Mouse (Mus musculus): ENCODE measurements at regions not wholly inside any gene's neighbourhood (a gene's known extent, or its start where the extent isn't known, plus 50 kb on each side); places are given as distances from the start of the nearest gene placed in this dataset.

- no peak for ATAC-seq (replicated peaks in 1 of 2; ENCODE audit: insufficient read depth in 1 of 2, low FRiP score in 2 of 2, low TSS enrichment in 1 of 2, low read depth in 1 of 2, poor library complexity in 2 of 2, severe bottlenecking in 2 of 2)
Observed at GRCm38 (mm10) chr11:64369516-64369915, 65.6 kb upstream of the Hs3st3a1 start.

DNA sequence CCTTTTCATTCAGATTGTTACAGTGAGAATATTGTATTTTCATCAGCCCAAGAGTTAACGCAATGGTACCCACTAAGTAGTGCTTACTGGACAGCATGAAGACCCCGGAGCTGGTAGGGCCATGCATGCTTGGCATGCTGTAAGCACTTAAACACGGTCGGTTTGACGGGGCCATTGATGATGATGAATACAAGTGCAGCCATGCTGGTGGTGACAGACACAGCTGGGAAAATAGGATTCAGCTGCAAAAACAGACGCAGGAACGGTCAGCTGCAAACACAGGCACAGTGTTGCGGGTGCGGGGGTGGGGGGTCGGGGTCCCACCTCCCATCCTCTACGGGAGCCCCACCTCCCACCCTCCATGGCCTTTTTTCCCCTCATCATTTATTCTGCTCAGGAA lies 99.7 kb upstream of the Hs3st3a1 start:
- ATAC-seq (replicated peaks in 1 of 2; ENCODE audit: insufficient read depth in 1 of 2, low FRiP score in 2 of 2, low TSS enrichment in 1 of 2, low read depth in 1 of 2, poor library complexity in 2 of 2, severe bottlenecking in 2 of 2) = no peak

DNA sequence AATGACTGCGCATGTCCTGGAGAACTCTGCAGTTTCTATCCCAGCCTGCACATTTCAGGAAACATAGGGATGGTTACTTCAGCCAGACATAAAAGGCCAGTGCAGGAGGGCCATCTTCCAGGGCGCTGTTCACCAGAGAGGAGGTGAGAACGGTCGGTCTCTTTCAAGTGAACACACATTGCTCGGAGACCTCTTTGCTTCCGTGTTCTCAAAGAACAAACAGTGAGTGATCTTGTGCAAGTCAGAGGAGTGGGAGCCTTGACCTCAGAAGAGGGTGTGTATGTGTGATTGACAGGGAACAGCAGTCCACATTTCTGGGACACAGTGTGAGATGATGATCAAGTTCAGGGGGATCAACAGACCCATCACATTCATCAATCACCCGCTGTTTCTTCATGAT lies 102.7 kb upstream of the Hs3st3a1 start:
- no peak for ATAC-seq (replicated peaks in 1 of 2; ENCODE audit: insufficient read depth in 1 of 2, low FRiP score in 2 of 2, low TSS enrichment in 1 of 2, low read depth in 1 of 2, poor library complexity in 2 of 2, severe bottlenecking in 2 of 2)

GRCm38 (mm10) chr11:64331811-64332210 lies 103.3 kb upstream of the Hs3st3a1 start:
- ATAC-seq (replicated peaks in 1 of 2; ENCODE audit: insufficient read depth in 1 of 2, low FRiP score in 2 of 2, low TSS enrichment in 1 of 2, low read depth in 1 of 2, poor library complexity in 2 of 2, severe bottlenecking in 2 of 2) = no peak

- ATAC-seq (replicated peaks in 1 of 2; ENCODE audit: insufficient read depth in 1 of 2, low FRiP score in 2 of 2, low TSS enrichment in 1 of 2, low read depth in 1 of 2, poor library complexity in 2 of 2, severe bottlenecking in 2 of 2) = peak; percentile 77 to 85
Observed at GRCm38 (mm10) chr11:64329129-64329528, 106.0 kb upstream of the Hs3st3a1 start.

DNA sequence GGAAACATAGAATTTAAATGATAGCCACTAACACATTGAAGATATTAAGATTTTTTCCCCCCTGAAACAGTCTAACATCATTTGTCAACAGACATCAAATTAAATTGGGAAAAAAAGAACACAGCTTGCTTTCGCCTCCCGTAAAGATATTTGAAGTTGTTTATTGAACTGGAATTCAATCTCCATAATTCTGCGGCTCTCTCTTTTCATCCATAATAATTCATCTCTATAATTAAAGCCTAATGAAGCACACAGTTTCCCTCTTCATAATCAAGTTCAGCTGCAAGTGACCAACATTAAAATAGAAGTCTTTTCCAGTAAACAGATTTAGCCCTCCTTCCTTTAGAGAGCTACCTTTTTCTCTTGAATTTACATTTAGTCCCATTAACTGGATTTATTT lies 107.4 kb upstream of the Hs3st3a1 start:
- ATAC-seq (replicated peaks in 1 of 2; ENCODE audit: insufficient read depth in 1 of 2, low FRiP score in 2 of 2, low TSS enrichment in 1 of 2, low read depth in 1 of 2, poor library complexity in 2 of 2, severe bottlenecking in 2 of 2) = no peak

DNA sequence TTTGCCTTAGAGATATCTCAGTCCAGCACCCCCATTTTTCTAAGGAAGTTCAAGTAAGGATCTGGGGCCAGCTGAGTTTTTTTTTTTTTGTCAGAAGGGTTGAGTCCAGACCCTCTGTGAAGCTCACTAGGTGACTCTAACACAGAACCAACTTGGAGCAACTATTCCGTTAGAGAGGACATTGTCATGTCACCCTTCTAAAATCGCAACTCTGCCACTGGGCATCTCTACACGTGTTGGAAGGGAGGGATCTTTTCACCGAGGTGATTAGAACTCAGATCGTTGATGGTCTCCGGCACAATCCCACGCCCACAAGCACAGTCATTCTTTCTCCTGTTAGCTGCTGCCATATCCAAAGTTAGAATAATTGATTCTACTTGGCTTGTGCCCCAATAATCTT lies 108.5 kb upstream of the Hs3st3a1 start:
- no peak for ATAC-seq (replicated peaks in 1 of 2; ENCODE audit: insufficient read depth in 1 of 2, low FRiP score in 2 of 2, low TSS enrichment in 1 of 2, low read depth in 1 of 2, poor library complexity in 2 of 2, severe bottlenecking in 2 of 2)

DNA sequence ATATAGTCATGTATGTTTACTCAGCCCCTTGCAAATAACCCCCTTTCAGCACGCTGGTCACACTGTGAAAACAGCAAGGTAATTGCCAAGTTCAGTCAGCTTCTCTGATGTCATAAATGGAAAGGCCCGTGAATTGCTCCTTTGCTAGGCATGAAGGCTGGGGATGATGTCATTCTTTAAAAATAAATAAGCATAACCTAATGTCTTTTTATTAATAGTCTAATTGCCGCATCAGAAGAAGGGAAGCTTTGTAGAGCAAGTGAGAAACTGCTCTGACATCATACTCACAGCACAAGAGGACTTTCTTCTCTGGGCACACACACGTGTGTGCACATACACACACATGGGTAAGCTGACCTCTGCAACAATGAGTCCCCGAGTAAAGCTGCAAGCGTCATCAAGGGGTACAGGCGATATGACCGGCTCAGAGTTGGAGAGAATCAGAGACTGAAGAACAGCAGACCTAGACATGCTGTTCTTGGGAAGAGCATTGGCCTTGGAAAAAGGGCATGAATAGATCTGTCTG lies 113.2 kb upstream of the Hs3st3a1 start:
- no peak for ATAC-seq (replicated peaks in 1 of 2; ENCODE audit: insufficient read depth in 1 of 2, low FRiP score in 2 of 2, low TSS enrichment in 1 of 2, low read depth in 1 of 2, poor library complexity in 2 of 2, severe bottlenecking in 2 of 2)

DNA sequence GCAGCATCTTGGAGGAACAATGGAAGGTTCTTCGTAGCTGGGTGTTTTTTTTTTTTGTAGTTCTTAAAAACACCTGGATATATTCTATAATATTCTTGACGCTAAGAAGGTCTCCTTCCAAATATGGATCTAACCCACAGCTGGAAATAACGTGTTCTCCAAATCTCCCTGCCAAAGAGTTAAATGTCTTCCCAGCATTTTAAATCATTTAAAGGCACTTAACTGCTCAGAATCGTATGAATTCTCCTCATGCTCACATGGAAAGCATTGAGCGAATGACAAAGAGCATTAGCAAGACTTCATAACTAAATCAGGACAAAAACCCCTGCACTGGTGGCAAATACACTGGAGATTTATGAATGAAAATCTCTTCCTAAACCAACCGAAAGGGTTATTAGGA lies 117.7 kb upstream of the Hs3st3a1 start:
- ATAC-seq (replicated peaks in 1 of 2; ENCODE audit: insufficient read depth in 1 of 2, low FRiP score in 2 of 2, low TSS enrichment in 1 of 2, low read depth in 1 of 2, poor library complexity in 2 of 2, severe bottlenecking in 2 of 2) = no peak

DNA sequence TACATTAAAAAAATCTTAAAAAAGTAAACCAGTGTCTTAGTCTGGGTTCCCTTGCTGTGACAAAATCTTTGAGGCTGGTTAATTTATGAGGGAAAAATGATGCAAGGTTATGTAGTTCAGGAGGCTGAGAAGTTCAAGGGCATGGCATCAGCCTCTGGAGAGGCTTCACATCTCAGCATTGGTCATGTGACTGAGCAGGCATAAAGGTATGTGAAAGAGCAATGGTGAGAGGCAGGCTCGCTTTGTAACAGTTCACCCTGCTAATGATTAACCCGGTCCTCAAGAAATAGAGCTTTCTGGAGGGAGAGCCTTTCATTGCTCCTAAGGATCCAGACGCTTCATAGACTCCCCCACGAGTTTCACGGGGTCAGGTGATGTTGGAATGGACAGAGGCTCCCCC lies 120.1 kb upstream of the Hs3st3a1 start:
- no peak for ATAC-seq (replicated peaks in 1 of 2; ENCODE audit: insufficient read depth in 1 of 2, low FRiP score in 2 of 2, low TSS enrichment in 1 of 2, low read depth in 1 of 2, poor library complexity in 2 of 2, severe bottlenecking in 2 of 2)

DNA sequence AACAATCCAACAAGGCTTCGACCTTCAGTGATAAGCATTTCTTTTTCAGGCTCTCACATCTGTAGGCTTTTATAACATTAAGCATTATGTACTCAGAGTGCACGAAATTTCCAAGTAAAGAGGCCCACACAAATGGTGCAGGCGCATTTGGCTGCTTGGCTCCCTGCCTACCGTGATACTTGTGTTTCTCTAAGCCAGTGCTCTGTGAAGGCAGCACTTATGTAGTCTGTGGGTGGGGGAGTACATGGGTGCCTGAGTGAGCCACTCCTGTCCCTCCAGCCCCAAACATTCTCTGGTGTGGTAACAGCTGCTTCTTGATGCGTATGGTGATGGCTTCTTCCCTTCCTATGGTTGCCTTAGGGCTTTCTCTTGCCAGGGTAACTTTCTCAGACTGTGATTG lies 121.9 kb upstream of the Hs3st3a1 start:
- ATAC-seq (replicated peaks in 1 of 2; ENCODE audit: insufficient read depth in 1 of 2, low FRiP score in 2 of 2, low TSS enrichment in 1 of 2, low read depth in 1 of 2, poor library complexity in 2 of 2, severe bottlenecking in 2 of 2) = no peak

DNA sequence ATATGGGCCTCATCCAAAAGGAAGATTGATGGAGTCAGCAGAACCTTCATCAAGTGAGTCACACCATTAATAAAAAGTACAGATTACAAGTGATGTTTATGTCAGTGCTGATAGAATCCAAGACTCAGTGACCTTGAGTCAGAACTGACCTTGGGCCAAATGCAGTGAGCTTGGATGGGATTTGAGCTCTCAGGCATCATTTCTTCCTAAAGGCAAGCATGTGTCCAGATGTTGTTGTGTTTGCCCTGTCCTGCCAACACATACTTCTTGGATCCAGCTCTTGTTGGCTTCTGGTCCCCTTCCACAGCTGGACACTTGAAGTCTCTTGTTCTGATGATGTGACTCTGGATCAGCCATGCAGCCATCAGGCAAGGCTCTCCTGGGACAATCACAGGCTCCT lies 125.3 kb upstream of the Hs3st3a1 start:
- no peak for ATAC-seq (replicated peaks in 1 of 2; ENCODE audit: insufficient read depth in 1 of 2, low FRiP score in 2 of 2, low TSS enrichment in 1 of 2, low read depth in 1 of 2, poor library complexity in 2 of 2, severe bottlenecking in 2 of 2)

DNA sequence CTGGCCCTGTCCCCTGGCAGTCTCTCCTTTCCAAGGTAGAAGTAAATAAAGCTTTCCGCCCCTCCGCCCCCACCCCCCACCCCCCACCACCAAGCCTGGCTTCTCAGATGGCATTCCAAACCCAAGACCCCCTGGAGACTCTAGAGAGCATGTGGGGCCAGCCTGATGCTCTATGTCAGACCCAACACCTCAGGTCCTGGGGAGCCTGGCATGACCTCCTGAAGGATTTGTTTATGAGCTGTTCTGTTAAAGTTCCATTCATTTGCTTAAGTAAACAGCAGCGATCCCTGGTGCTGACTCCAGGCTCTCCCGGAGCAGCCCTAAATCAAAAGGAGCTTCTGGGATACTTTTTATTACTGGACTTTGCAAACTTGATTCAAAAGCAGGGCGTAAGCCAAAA lies 137.3 kb upstream of the Hs3st3a1 start:
- ATAC-seq (replicated peaks in 1 of 2; ENCODE audit: insufficient read depth in 1 of 2, low FRiP score in 2 of 2, low TSS enrichment in 1 of 2, low read depth in 1 of 2, poor library complexity in 2 of 2, severe bottlenecking in 2 of 2) = no peak

GRCm38 (mm10) chr11:64288236-64288635 lies 146.9 kb upstream of the Hs3st3a1 start:
- no peak for ATAC-seq (replicated peaks in 1 of 2; ENCODE audit: insufficient read depth in 1 of 2, low FRiP score in 2 of 2, low TSS enrichment in 1 of 2, low read depth in 1 of 2, poor library complexity in 2 of 2, severe bottlenecking in 2 of 2)

DNA sequence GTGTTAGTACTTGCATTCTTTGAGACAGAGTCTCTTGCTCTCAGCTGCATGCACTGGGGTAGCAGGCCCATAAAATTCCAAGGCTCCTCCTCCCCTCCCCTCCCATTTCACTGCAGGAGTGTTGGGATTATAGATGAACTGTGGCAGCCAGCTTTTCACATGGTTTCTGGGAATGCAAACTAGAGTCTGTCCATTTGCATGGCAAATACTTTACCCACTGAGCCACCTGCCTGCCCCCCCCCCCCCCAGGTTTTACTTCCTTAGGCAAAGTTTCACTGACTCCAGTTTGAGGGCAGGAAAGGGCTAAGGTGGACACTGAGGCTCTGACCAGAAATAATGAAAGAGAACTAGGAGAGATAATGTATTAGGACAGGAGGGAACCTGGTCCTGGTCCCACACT lies 147.6 kb upstream of the Hs3st3a1 start:
- no peak for ATAC-seq (replicated peaks in 1 of 2; ENCODE audit: insufficient read depth in 1 of 2, low FRiP score in 2 of 2, low TSS enrichment in 1 of 2, low read depth in 1 of 2, poor library complexity in 2 of 2, severe bottlenecking in 2 of 2)

DNA sequence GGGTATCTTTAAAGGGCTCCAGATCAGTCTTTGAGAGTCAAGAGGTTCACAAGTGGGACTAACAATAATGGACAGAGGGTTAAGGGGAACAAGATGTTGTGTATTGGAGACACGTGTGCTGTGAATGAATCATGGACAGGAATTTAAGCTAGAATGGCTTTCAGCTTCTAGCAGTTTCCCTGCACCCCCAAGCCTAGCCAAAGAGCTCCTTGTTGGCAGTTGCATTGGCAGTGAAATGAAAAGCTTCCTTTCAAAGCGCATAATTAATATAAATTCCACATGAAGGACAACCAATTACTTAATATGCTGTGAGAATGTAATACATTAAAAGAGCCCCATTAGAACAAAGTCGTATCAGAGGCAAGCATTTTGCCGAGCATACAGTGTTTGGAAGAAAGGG lies 153.4 kb upstream of the Hs3st3a1 start:
- ATAC-seq (replicated peaks in 1 of 2; ENCODE audit: insufficient read depth in 1 of 2, low FRiP score in 2 of 2, low TSS enrichment in 1 of 2, low read depth in 1 of 2, poor library complexity in 2 of 2, severe bottlenecking in 2 of 2) = no peak

DNA sequence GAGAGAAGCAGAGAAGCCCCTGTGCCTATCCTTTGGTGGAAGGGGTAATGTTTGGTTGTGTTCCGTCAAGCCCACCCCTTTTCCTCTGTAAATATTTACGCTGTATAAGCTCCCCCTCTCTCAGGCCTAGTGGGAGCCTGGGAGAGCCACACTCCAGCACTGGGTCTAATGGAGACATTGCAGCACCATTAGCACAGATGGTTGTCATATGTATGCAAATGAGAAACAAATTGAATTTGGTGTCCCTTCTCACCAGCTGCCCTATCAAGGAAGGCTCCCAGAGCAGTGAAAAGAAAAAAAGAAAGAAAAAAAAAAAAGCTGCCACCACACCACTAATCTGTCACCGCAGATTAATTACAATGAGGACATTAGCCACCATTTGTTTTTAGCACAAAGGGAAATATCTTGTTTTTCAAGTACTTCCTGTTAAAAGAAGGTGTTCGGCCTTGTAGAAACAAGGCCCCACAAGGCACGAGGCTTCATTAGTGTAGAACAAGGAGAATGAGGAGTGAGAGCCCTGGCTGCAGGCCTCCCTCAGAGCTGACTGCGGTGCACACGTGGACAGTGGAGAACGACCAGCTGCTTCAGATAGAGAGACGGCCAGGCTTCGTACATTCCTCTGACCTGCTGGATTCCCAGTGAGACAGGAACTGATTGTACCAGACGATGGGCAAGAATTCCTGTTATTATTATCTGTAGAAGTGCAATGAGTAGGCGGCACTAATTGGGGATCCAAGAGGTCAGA lies 156.7 kb upstream of the Hs3st3a1 start:
- no peak for ATAC-seq (replicated peaks in 1 of 2; ENCODE audit: insufficient read depth in 1 of 2, low FRiP score in 2 of 2, low TSS enrichment in 1 of 2, low read depth in 1 of 2, poor library complexity in 2 of 2, severe bottlenecking in 2 of 2)

- ATAC-seq (replicated peaks in 1 of 2; ENCODE audit: insufficient read depth in 1 of 2, low FRiP score in 2 of 2, low TSS enrichment in 1 of 2, low read depth in 1 of 2, poor library complexity in 2 of 2, severe bottlenecking in 2 of 2) = no peak
Observed at GRCm38 (mm10) chr11:64273726-64274125, 161.4 kb upstream of the Hs3st3a1 start.

DNA sequence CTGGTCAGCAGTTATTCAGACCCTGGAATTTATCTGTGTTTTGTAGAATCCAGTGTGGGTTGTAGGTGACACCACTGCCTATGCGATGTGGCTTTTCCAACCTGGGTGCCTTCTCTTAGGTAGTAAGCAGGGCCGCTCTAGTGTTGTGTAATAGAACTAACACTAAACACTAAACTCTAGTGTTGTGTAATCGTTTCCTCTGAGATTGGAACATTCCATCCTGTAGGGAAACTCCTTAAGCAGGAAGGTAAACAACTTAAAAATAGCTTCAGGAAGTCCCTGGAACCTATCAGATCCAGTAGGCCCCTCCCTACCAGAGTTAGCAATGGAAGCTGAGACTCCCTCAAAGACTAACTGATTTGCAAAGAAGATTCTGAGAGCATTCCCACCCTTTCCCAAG lies 161.9 kb upstream of the Hs3st3a1 start:
- ATAC-seq (replicated peaks in 1 of 2; ENCODE audit: insufficient read depth in 1 of 2, low FRiP score in 2 of 2, low TSS enrichment in 1 of 2, low read depth in 1 of 2, poor library complexity in 2 of 2, severe bottlenecking in 2 of 2) = no peak

Measured in hematopoietic stem cell, adult 5-6 weeks (primary cell).